Mouse (Mus musculus): Measurements from ENCODE around the gene Slf2. TPM values are rescaled to one million over a fixed set of nuclear protein-coding genes. Genes with fewer than 3 reads are reported as not detected.
A peak's percentile ranks its signal among the peaks of the same experiment; 100 is the strongest.

The Slf2 gene
- total RNA-seq, 2 experiments from 2014 or later = 11.9 to 14.5 TPM

GRCm38 (mm10) chr19:44968329-44968728 lies 37.4 kb downstream of the Slf2 start:
- no peak for TF ChIP-seq CTCF (IDR thresholded peaks at IDR 0.05)

GRCm38 (mm10) chr19:44976636-44977035 lies 45.7 kb downstream of the Slf2 start:
- H3K27ac ChIP-seq = no peak overlapping the region
- no peak for TF ChIP-seq CTCF (IDR thresholded peaks at IDR 0.05)
- intact Hi-C loops (cut with DNase I) = no loop called here
- DNase-seq = no peak
- no peak overlapping the region for H3K4me3 ChIP-seq

More at GRCm38 (mm10) chr19:44968329-44968728, 37.4 kb downstream of the Slf2 start:
- intact Hi-C loops (cut with DNase I) = no loop called here
- DNase-seq = no peak
- no peak overlapping the region for H3K4me3 ChIP-seq
- H3K27ac ChIP-seq = no peak overlapping the region

DNA sequence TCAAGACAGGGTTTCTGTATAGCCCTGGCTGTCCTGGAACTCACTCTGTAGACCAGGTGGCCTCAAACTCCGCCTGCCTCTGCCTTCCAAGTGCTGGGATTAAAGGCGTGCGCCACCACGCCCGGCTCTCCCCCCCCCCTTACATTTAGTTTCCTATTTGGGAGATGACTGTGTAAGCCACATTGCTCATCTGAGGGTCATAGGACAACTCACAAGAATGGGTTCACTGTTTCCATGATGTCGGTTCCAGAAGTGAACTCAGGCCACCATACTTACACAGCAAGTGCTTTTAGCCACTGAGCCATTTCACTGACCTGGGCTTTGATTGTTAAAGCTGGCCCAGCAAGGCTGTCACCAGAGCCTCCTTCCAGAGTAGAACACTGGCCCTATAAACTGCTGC lies 46.2 kb downstream of the Slf2 start:
- Histone ChIP-seq H3K4me3 (no peak overlapping the region), H3K27ac (no peak overlapping the region)
- TF ChIP-seq CTCF (IDR thresholded peaks at IDR 0.05) = no peak
- intact Hi-C loops (cut with DNase I) = no loop called here
- DNase-seq = no peak

- intact Hi-C loops (cut with DNase I) = no loop called here
- H3K4me3 ChIP-seq = no peak overlapping the region
Measured at GRCm38 (mm10) chr19:44980787-44981186, 49.8 kb downstream of the Slf2 start.

GRCm38 (mm10) chr19:44982477-44983115 lies 51.6 kb downstream of the Slf2 start:
- intact Hi-C loops (cut with DNase I) = no loop called here
- no peak overlapping the region for H3K27ac ChIP-seq
- TF ChIP-seq CTCF (IDR thresholded peaks at IDR 0.05) = no peak
- H3K4me3 ChIP-seq = no peak overlapping the region
- no peak for DNase-seq

More at GRCm38 (mm10) chr19:44980787-44981186, 49.8 kb downstream of the Slf2 start:
- no peak overlapping the region for H3K27ac ChIP-seq
- no peak for DNase-seq
- no peak for TF ChIP-seq CTCF (IDR thresholded peaks at IDR 0.05)

GRCm38 (mm10) chr19:44983366-44983765 lies 52.4 kb downstream of the Slf2 start:
- intact Hi-C loops (cut with DNase I) = no loop called here
- no peak overlapping the region for H3K27ac ChIP-seq
- DNase-seq = no peak
- H3K4me3 ChIP-seq = no peak overlapping the region
- no peak for TF ChIP-seq CTCF (IDR thresholded peaks at IDR 0.05)

DNA sequence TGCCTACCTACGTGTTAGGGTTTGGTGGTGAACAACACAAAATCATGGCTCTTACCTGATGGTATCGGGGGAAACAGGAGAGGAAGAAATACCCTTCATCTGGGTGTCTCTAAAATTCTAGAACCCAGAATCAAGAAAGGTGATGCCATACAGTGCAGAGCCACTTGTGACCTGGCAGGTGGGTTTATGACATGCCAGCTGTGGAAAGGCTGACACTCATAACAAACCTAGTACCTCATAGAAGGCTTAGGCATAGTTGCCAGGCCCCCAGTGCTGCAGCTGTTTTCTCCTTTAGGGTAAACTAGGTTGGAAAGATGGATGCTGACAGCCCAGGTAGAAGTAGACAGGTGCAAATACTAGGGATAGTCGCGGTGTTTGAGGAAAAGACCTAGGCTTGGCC lies 53.5 kb downstream of the Slf2 start:
- intact Hi-C loops (cut with DNase I) = no loop called here
- Histone ChIP-seq H3K27ac (no peak overlapping the region), H3K4me3 (no peak overlapping the region)
- TF ChIP-seq CTCF (IDR thresholded peaks at IDR 0.05) = no peak
- no peak for DNase-seq

GRCm38 (mm10) chr19:44985159-44985988 lies 54.4 kb downstream of the Slf2 start:
- TF ChIP-seq CTCF (IDR thresholded peaks at IDR 0.05) = no peak
- no peak overlapping the region for H3K4me3 ChIP-seq
- intact Hi-C loops (cut with DNase I) = no loop called here
- DNase-seq = no peak
- H3K27ac ChIP-seq = no peak overlapping the region

- TF ChIP-seq CTCF (IDR thresholded peaks at IDR 0.05) = no peak
- no peak for DNase-seq
- intact Hi-C loops (cut with DNase I) = no loop called here
- Histone ChIP-seq H3K4me3 (no peak overlapping the region), H3K27ac (no peak overlapping the region)
Measured at GRCm38 (mm10) chr19:44987004-44987403, 56.1 kb downstream of the Slf2 start.

GRCm38 (mm10) chr19:44987851-44988250 lies 56.9 kb downstream of the Slf2 start:
- Histone ChIP-seq H3K27ac (no peak overlapping the region), H3K4me3 (no peak overlapping the region)
- DNase-seq = no peak
- no peak for TF ChIP-seq CTCF (IDR thresholded peaks at IDR 0.05)
- intact Hi-C loops (cut with DNase I) = no loop called here

DNA sequence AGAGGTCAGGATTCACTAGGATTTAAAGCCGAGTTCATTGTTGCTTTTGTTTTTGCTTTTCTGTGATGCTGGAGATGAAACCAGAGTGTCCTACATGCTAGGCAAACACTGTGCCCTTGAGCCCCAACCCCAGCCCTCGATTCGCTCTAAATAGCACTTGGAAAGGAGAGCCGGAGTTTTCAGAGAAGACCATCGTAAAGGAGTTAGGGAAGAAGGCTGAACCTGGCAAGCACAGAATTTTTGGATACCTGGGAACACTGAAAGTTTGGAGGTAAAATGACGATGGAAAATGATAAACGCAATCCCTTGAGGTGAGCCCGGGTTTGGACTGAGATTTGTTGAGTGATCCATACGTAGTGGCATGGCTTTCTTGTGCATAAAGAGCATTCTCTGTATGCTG lies 57.4 kb downstream of the Slf2 start:
- DNase-seq = no peak
- intact Hi-C loops (cut with DNase I) = no loop called here
- Histone ChIP-seq H3K4me3 (peak overlapping the region; percentile 81), H3K27ac (no peak overlapping the region)
- TF ChIP-seq CTCF (IDR thresholded peaks at IDR 0.05) = no peak

- H3K4me3 ChIP-seq = peak within 1 kb of the TSS; percentile 81
- DNase-seq = peak; percentile 56
- peak; percentile 59 for TF ChIP-seq CTCF (IDR thresholded peaks at IDR 0.05)
- intact Hi-C loops (cut with DNase I) = no loop called here
- H3K27ac ChIP-seq = peak within 1 kb of the TSS; percentile 46
Measured at GRCm38 (mm10) chr19:44988831-44989566, 58.0 kb downstream of the Slf2 start, which contains the start of gene Sema4g. TSS of gene Sema4g (plus strand) at chr19:44989101.

All from gastrocnemius, adult 2 months (tissue).